Mouse (Mus musculus) heart, postnatal 0 days (tissue): ENCODE data around the gene Grn.

ENCODE experiments used
- CTCF ChIP-seq: IDR thresholded peaks from 2 replicates; pipeline ENCODE4 v1.5.1; 2016; ENCODE audit warnings: antibody characterized with exemption, control low read depth, low read depth
- EP300 ChIP-seq: IDR thresholded peaks from 2 replicates; pipeline ENCODE4 v1.6.1; 2016; ENCODE audit warnings: antibody characterized with exemption, low read depth

GRCm38 (mm10) chr11:102432115-102432843, 2.2 kb downstream of the Grn start:
- TF ChIP-seq CTCF, result no peak
- TF ChIP-seq EP300, result no peak
